9 mouse cellular contexts compared by ENCODE assay signal in the genomic region with DNA sequence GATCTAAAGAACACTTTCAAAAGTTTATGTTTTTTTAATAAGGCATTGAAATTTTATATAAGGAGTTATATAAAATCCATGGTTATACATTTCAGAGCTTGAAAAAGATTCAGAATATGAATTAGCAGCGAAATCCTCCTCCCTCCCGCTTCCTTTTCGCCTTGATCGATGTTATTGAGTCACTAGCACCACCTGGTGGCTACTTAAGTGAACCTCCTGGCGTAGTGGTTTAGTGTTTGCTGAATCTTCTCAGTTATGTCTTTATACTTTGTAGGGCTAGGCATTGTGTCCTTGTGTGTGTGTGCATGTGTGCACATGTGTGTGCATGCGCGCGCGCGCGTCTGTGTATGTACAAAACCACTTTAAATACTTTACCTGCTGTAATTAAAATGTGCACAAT. TPM values are rescaled to one million over a fixed set of nuclear protein-coding genes. Genes with fewer than 3 reads are reported as not detected.
DNase-seq lines count a peak whose midpoint lies in the region; ATAC-seq and TF ChIP-seq lines count a peak whose summit lies in the region.
"Had no signal": no experiment of that assay in that cellular context is flagged by ENCODE, and none has a peak within 500 bp of the region (broad histone marks: within the 10 kb centered on the region; RNA-seq: fewer than 3 reads in every experiment).

No protein-coding gene starts in this region.

- H3K27me3 ChIP-seq in Patski: peaks cover 8% of the 10 kb centered on the region
- no peaks in the 10 kb centered on the region for H3K27me3 ChIP-seq in neural tube, embryonic 12.5 days (replicated peaks)

- intact Hi-C loops in left cerebral cortex, postnatal 36 days (cut with DNase I): loop anchor here (2.0 to 10.0 kb wide), 3 partner anchors 242 to 498 kb away; partner anchors contain the start of genes Nrgn and Robo3

- peak; percentile 78 for ATAC-seq in Patski
- ATAC-seq in neural tube, embryonic 12.5 days (ENCODE audit: low FRiP score, low read depth): peak; percentile 58; the same call in 1 of the 2 replicates

- H3K4me1 ChIP-seq in neural tube, embryonic 12.5 days: no peaks in the 10 kb centered on the region

- H3K9ac ChIP-seq in neural tube, embryonic 12.5 days: no peak overlapping the region

- peak; percentile 88 for TF ChIP-seq CTCF in Patski (IDR thresholded peaks at IDR 0.05)

- no peak overlapping the region for H3K27ac ChIP-seq in neural tube, embryonic 12.5 days

- CTCF ChIA-PET in Patski (lab: Charles Lee): interaction anchor here (0.9 to 1.7 kb wide), 3 partner anchors 11 to 301 kb away, joined by 3 to 6 read pairs (median 6); no protein-coding TSS in a partner anchor

- H3K36me3 ChIP-seq in neural tube, embryonic 12.5 days: no peaks in the 10 kb centered on the region

- no peak overlapping the region for H3K4me3 ChIP-seq in neural tube, embryonic 12.5 days

- no peak overlapping the region for H3K4me2 ChIP-seq in neural tube, embryonic 12.5 days (replicated peaks)

- 6% methylated on average over 11 of the region's 11 CpGs for WGBS in neural tube, embryonic 12.5 days

- H3K9me3 ChIP-seq in neural tube, embryonic 12.5 days: no peaks in the 10 kb centered on the region

- POLR2A ChIA-PET in Patski (lab: Charles Lee): no interaction called here

- peak; percentile 79 for DNase-seq in 416B (ENCODE audit: low read depth)
- peak; percentile 9 for DNase-seq in Patski (ENCODE audit: low read depth, low spot score)
- DNase-seq in cerebellum, postnatal 36 days: peak; percentile 23 to 48
- DNase-seq in frontal cortex, postnatal 36 days (ENCODE audit: low spot score in 2 of 2): peak; percentile 61 to 88
- DNase-seq in kidney, adult 8-10 months: peak; percentile 13 to 51
- DNase-seq in left cerebral cortex, postnatal 36 days (ENCODE audit: low spot score in 2 of 2): peak; percentile 63 to 77
- peak; percentile 19 to 32 for DNase-seq in urinary bladder, postnatal 36 days (ENCODE audit: low spot score in 2 of 2)

- in situ Hi-C loops in Patski (cut with MboI; ENCODE audit: low pct_unique_long_range_greater_than_20kb): loop anchor here (5.0 to 10.0 kb wide), 2 partner anchors 245 to 508 kb away; no protein-coding TSS in a partner anchor

RNA-seq across cellular contexts. Expression of gene Olfr878, which starts 14.9 kb away (rescaled TPM):
- not detected for polyA plus RNA-seq in Patski (2021)
- total RNA-seq in left cerebral cortex, postnatal 36 days (2021): not detected
- polyA plus RNA-seq in neural tube, embryonic 12.5 days (2016; fragmentation: Nextera tagmentation; extraction: Ambion mirVana): not detected in 2 replicates
- total RNA-seq: gastrocnemius, postnatal 36 days had no signal

RNA-seq across cellular contexts. Expression of gene Olfr145, which starts 36.0 kb away (rescaled TPM):
- not detected for polyA plus RNA-seq in Patski (2021)
- under 1 TPM in 1 of 2 experiments, not detected in 1; 0.07 TPM for total RNA-seq in left cerebral cortex, postnatal 36 days (2021)
- not detected in 2 replicates for polyA plus RNA-seq in neural tube, embryonic 12.5 days (2016; fragmentation: Nextera tagmentation; extraction: Ambion mirVana)
- total RNA-seq: gastrocnemius, postnatal 36 days had no signal

RNA-seq across cellular contexts. Expression of gene Olfr881, which starts 59.1 kb away (rescaled TPM):
- not detected for polyA plus RNA-seq in Patski (2021)
- total RNA-seq in left cerebral cortex, postnatal 36 days (2021): under 1 TPM in 1 of 2 experiments, not detected in 1; 0.15 TPM
- not detected in 2 replicates for polyA plus RNA-seq in neural tube, embryonic 12.5 days (2016; fragmentation: Nextera tagmentation; extraction: Ambion mirVana)
- total RNA-seq: gastrocnemius, postnatal 36 days had no signal

Comparison
In these comparisons a context has a peak if more than half of its experiments do, and no peak if none do; other contexts are left out.
1. DNase-seq: peak in every context shown above with its lines; median percentile 79 in 416B; 74 in frontal cortex, postnatal 36 days; 70 in left cerebral cortex, postnatal 36 days; 36 in cerebellum, postnatal 36 days; 32 in kidney, adult 8-10 months; 26 in urinary bladder, postnatal 36 days; 9 in Patski.